In the genomic region with DNA sequence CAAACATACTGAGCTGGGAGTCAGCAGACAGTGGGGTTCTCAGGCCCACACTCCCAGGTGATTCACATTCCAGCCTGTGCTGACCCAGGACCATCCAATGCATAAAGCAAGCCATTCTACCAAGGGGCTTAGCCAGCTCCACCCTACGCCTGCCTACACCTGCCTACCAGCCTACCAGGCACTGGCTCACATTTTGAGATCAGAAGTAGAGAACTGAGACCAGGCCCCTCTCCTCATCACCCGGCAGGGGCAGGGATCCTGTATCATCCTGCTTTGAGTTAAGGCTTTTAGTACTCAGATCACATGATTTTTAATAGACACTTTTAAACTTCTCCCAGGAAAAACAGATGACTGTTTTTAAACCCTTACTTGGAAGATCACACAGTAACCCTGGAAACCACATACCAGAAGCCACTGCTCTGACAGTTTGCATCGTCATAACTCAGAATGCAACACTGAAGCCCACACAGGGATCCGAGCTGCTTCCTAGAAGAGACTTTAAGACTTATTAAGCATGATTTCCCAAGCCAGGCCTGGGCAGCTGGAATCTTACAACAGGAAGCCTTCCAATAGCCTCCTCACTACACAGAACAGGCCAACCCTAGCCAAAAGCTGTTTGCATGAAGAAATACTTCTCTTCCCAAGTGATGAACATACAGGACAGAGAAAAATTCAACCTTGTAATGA, we compare ENCODE assay signal across 8 mouse cellular contexts. TPM values are rescaled to one million over a fixed set of nuclear protein-coding genes. Genes with fewer than 3 reads are reported as not detected.
A peak's percentile ranks its signal among the peaks of the same experiment; 100 is the strongest.
DNase-seq lines count a peak whose midpoint lies in the region.

No protein-coding gene starts in this region.

- peak; percentile 40 for DNase-seq in adrenal gland, adult 2 months
- DNase-seq in adrenal gland, adult 18-20 months (ENCODE audit: low spot score in 2 of 2), result no peak
- DNase-seq in 3134 (ENCODE audit: extremely low read depth, insufficient read length, low spot score), result peak; percentile 26
- peak; percentile 43 to 54 for DNase-seq in gastrocnemius, adult 8-10 months (ENCODE audit: low spot score in 2 of 2)
- peak; percentile 59 to 76 for DNase-seq in kidney, postnatal 4 days
- peak; percentile 65 for DNase-seq in lung, postnatal 36 days
- no peak for DNase-seq in cerebellum, adult 9-11 months
- no peak for DNase-seq in embryo, embryonic 9.5 days (ENCODE audit: extremely low spot score)

RNA-seq across cellular contexts. Expression of a gene that starts 27.5 kb away (rescaled TPM):
- total RNA-seq in adrenal gland, adult 2 months (2021), result 10 to 100 TPM; 16.9 to 29.1 TPM
- polyA plus RNA-seq in adrenal gland, adult 2 months (2012; rRNA removed), result 20.5 and 32.5 TPM in 2 replicates
- total RNA-seq in adrenal gland, adult 18-20 months (2021), result 10 to 100 TPM; 12.3 to 26.2 TPM
- total RNA-seq in gastrocnemius, adult 8-10 months (2022), result 10 to 100 TPM; 38.4 to 43.4 (median 41.2) TPM

RNA-seq across cellular contexts. Expression of a gene that starts 59.0 kb away (rescaled TPM):
- total RNA-seq in adrenal gland, adult 2 months (2021), result 10 to 100 TPM; 14.6 to 15.1 TPM
- polyA plus RNA-seq in adrenal gland, adult 2 months (2012; rRNA removed), result 8.6 and 11.5 TPM in 2 replicates
- 10 to 100 TPM; 13.5 to 19.6 TPM for total RNA-seq in adrenal gland, adult 18-20 months (2021)
- 1 to 10 TPM; 7.1 to 8.7 (median 8.1) TPM for total RNA-seq in gastrocnemius, adult 8-10 months (2022)

Comparison
In these comparisons a context has a peak if more than half of its experiments do, and no peak if none do; other contexts are left out.
1. DNase-seq: peak in adrenal gland, adult 2 months (single experiment), 3134 (single experiment), gastrocnemius, adult 8-10 months (2 of 2), kidney, postnatal 4 days (2 of 2) and lung, postnatal 36 days (single experiment); none in adrenal gland, adult 18-20 months (0 of 2), cerebellum, adult 9-11 months (single experiment) and embryo, embryonic 9.5 days (single experiment).